Mouse (Mus musculus): ENCODE data around the gene B4galt2. TPM values are rescaled to one million over a fixed set of nuclear protein-coding genes. Genes with fewer than 3 reads are reported as not detected.

Gene B4galt2
- polyA plus RNA-seq, 1 experiment from 2014 or later: 27.6 TPM

DNA sequence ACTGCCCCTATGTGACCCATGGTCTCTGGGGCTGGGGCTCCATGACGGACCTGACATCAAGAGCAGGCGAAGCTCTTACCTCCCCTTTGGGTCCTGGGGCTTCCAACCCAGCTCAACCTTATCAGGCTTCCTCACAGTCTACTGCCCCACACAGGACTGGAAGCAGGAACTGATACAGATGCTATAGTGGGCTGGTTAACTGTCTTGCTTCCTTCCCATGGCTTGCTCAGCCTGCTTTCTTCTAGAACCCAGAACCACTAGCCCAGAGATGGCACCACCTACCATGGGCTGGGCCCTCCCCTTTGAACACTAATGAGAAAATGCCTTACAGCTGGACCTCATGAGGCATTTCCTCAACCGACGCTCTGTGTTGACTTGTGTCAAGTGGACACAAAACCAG is 34.1 kb upstream of the B4galt2 start:
- Histone ChIP-seq H3K4me2 (no peak overlapping the region), H3K4me3 (no peak overlapping the region), H3K36me3 (0 out of 2 replicates have a peak, but pooled peaks cover 2% of the 10 kb centered on the region), H3K27ac (no peak overlapping the region), H3K27me3 (no peaks in the 10 kb centered on the region), H3K9me3 (no peaks in the 10 kb centered on the region), H3K9ac (no peak overlapping the region), H3K4me1 (peaks cover 25% of the 10 kb centered on the region)
- no peak for ATAC-seq (ENCODE audit: insufficient number of reproducible peaks, low FRiP score, low TSS enrichment, low read depth)
- WGBS: 81% methylated on average over 4 of the region's 4 CpGs

DNA sequence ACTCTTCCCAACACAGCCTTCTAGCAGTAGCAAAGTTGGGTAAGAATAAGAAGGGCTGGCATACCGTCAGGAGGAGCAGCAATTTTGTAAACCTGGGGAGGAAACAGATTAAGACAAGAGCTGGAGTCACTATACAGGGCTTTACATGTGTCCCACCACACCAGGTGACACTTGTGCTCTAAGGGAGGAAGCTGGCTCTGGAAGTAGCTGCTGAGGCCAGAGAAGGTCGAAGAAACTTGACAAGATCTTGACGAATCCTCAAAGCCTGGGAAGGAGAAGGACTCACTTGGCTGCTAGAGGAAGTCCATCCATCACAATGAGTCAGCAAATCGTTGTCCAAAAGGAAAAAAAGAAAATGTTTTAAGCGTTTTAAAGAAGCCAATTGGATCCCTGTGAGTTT is 33.1 kb upstream of the B4galt2 start:
- Histone ChIP-seq H3K4me2 (no peak overlapping the region), H3K4me1 (peaks cover 33% of the 10 kb centered on the region), H3K36me3 (peaks cover 12% of the 10 kb centered on the region), H3K9me3 (no peaks in the 10 kb centered on the region), H3K9ac (no peak overlapping the region), H3K4me3 (no peak overlapping the region), H3K27me3 (no peaks in the 10 kb centered on the region), H3K27ac (no peak overlapping the region)
- ATAC-seq (ENCODE audit: insufficient number of reproducible peaks, low FRiP score, low TSS enrichment, low read depth): no peak
- WGBS: 75% methylated on average over 5 of the region's 5 CpGs

DNA sequence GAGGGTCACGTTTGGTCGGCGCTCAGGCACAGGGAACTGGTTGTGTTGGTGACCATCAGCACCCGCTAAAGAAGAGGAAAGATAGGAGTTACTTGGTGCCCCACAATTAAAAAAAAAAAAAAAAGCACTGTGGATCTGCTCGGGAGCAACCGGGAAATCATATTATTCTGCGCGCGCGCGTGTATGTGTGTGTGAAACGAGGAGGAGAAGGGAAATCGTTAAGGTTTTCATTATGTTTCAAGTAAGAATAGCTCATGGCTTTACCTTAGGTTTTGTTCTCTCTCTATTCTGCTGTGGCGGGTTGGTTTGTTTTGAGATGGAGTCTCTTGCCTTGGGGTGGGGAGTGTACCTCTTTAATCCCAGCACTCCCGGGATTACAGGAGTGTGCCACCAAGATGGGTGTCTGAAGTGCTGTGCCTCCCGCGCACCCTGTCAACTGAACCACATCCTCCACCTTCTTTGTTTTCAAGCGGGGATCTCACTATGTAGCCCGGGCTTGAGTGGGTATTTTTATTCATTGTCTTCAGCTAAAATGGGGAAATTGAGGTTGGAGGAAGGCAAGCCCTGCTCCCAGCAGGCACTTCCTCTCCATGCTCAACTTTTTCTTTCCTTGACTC is 32.3 kb upstream of the B4galt2 start:
- Histone ChIP-seq H3K4me3 (peak overlapping the region; percentile 64), H3K9ac (peak overlapping the region; percentile 79), H3K4me2 (peak overlapping the region; percentile 99), H3K9me3 (no peaks in the 10 kb centered on the region), H3K27ac (peak overlapping the region; percentile 82; the same call in 1 of the 2 replicates), H3K4me1 (peaks cover 33% of the 10 kb centered on the region), H3K36me3 (peaks cover 18% of the 10 kb centered on the region), H3K27me3 (no peaks in the 10 kb centered on the region)
- no peak for ATAC-seq (ENCODE audit: insufficient number of reproducible peaks, low FRiP score, low TSS enrichment, low read depth)
- WGBS: 4% methylated on average over 19 of the region's 19 CpGs

DNA sequence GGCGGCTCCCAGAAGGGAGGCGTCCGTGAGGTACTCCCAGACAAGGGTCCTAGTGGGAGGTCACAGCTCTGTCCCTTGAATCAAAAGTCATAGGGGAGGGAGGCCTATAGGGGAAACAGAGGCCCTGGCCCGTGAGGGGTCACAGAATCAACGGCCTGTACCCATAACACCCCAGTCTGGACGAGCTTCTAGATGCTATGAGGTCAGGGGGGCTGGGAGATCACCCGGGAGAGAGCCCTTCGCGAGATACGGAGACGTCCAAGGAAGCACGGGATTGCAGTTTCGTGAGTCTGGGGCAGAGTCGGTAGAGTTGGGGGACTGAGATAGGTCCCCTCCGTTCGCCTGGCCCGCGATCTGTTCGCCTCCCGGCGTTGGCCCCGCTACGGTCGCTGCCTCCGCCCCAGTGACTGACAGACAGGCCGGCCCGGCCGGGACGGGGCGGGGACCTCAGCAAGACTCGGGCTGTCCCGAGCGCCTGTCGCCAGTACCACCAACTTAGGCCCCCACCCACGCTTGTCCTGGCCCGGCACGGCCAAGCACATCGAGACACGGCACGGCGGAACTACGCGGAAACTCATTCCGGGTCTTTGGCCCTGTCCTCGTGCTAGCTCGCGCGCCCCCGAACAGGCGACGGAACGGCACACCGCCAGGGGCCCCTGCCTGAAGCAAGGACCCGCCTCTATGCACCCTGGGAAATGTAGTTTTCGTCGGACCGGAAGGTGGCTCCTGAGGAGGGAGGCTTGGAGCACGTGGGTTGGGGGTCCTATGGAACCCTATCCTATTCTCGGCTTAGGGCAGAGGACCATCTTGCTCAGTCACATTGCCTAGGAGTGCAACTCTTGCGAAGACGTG is 31.5 kb upstream of the B4galt2 start, which contains the start of gene Ipo13:
TSS of gene Ipo13 (minus strand) at position 409 of the 852 bp plus-strand sequence.
- Histone ChIP-seq H3K9ac (peak within 1 kb of the TSS; percentile 79), H3K27me3 (no peaks in the 10 kb centered on the region), H3K27ac (peak within 1 kb of the TSS; percentile 82), H3K4me1 (peaks cover 33% of the 10 kb centered on the region), H3K9me3 (no peaks in the 10 kb centered on the region), H3K4me3 (peak within 1 kb of the TSS; percentile 64), H3K36me3 (peaks cover 18% of the 10 kb centered on the region), H3K4me2 (peak within 1 kb of the TSS; percentile 99)
- WGBS: under 1% methylated on average over 61 of the region's 61 CpGs
- peak; percentile 93 for ATAC-seq (ENCODE audit: insufficient number of reproducible peaks, low FRiP score, low TSS enrichment, low read depth)

DNA sequence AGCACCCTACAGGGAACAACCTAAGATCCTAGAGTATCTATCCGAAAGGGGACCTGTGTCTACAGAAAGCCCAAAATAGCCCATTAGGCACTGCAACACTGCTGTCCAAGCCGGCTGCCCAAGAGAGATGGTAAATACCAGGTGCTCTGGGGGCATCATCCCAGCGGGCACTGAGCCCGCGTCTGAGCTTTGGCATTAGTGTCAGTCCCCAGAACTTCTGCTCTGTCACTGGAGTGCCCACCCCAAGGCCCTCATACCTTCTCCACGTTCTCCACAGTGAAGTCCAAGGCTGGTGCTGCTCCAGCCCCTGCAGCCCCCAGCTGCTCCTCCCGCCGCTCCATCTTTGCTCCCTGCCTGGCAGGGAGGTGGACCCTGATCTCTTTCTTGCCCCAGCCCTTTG is 30.7 kb upstream of the B4galt2 start:
- Histone ChIP-seq H3K4me3 (peak overlapping the region; percentile 64), H3K36me3 (peaks cover 18% of the 10 kb centered on the region), H3K4me2 (peak overlapping the region; percentile 99), H3K9me3 (no peaks in the 10 kb centered on the region), H3K27ac (peak overlapping the region; percentile 48; the same call in 1 of the 2 replicates), H3K27me3 (no peaks in the 10 kb centered on the region), H3K9ac (peak overlapping the region; percentile 79), H3K4me1 (peaks cover 36% of the 10 kb centered on the region)
- no peak; the same call in 1 of the 2 replicates for ATAC-seq (ENCODE audit: insufficient number of reproducible peaks, low FRiP score, low TSS enrichment, low read depth)
- WGBS: 19% methylated on average over 8 of the region's 8 CpGs

DNA sequence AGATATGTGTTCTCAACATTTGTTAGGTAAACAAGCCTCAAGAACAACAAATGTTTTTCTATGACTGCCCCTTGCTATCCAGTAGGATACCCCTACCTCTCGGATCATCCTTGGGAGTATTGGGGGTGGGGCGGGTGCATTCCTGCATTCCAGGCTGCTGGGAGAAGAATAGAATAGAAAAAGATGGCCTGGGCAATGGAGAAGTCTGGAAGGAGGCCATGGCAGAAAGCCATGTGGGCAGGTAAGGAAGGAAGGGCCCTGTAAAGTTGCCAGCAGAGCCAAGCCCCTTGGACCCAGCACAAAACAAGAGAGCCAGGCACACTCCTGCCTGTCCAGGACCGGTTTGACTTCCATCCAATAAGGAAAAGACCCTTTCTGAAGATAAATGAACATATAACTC is 30.1 kb upstream of the B4galt2 start:
- H3K4me1 ChIP-seq: peaks cover 38% of the 10 kb centered on the region
- no peak overlapping the region for H3K27ac ChIP-seq
- H3K4me3 ChIP-seq: peak overlapping the region; percentile 64
- H3K9ac ChIP-seq: 0 out of 2 replicates have a peak overlapping the region, but pooled peaks have one; percentile 79
- H3K27me3 ChIP-seq: no peaks in the 10 kb centered on the region
- no peak for ATAC-seq (ENCODE audit: insufficient number of reproducible peaks, low FRiP score, low TSS enrichment, low read depth)
- H3K4me2 ChIP-seq: peak overlapping the region; percentile 99
- H3K36me3 ChIP-seq: peaks cover 18% of the 10 kb centered on the region
- no peaks in the 10 kb centered on the region for H3K9me3 ChIP-seq
- WGBS: 61% methylated on average over 3 of the region's 3 CpGs

DNA sequence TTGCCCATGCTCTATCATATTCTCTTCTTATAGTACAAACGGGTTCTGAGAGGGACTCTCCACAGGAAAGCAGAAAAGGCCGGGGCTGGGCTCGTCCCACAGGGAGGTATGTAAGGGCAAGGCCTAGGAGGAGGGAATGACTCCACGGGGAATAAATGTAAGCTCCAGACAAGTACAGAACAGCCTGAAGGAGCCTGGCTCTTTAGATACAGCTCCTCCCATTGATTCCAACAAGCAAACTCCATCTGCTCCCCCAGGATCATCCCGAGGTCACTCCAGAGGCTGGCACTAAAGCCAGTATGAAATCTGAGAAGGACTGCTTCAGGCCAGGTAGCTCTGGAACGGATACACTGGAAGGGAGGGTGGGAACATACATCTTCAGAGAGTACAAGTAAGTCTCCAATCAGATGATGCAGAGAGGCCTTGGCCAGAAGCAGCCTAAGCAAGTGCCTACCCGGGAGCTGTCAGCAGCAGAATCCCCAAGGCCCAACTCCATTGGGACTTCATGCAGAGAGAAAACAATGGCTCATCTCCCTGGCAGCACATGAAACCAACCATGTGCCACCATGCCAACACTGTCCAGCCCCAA is 29.5 kb upstream of the B4galt2 start:
- WGBS: 50% methylated on average over 7 of the region's 7 CpGs
- H3K27ac ChIP-seq: no peak overlapping the region
- peak overlapping the region; percentile 64 for H3K4me3 ChIP-seq
- ATAC-seq (ENCODE audit: insufficient number of reproducible peaks, low FRiP score, low TSS enrichment, low read depth): no peak
- peaks cover 38% of the 10 kb centered on the region for H3K4me1 ChIP-seq
- H3K4me2 ChIP-seq: peak overlapping the region; percentile 99; the same call in 1 of the 2 replicates
- no peaks in the 10 kb centered on the region for H3K27me3 ChIP-seq
- no peak overlapping the region for H3K9ac ChIP-seq
- peaks cover 18% of the 10 kb centered on the region for H3K36me3 ChIP-seq
- no peaks in the 10 kb centered on the region for H3K9me3 ChIP-seq

DNA sequence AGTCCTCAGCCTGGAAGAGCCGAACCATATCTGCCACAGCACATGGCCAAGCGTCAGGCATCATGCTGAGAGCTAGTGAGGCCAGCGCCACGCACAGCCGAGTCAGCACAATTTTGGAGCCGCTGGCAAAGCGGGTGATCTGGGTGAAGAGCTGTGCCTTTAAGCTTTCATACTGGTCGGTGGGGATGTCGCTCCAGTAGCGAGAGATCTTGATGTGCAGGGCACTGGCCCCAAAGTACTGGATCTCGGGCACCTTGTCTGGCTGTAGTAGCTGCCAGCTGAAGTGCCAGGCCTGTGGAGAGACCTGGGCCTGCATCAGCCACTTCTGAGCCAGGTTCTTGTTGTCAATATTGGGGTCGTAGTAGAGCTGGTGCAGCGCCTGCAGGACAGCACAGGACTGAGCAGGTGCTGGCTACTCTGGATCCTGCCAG is 28.9 kb upstream of the B4galt2 start:
- Histone ChIP-seq H3K27ac (no peak overlapping the region), H3K27me3 (no peaks in the 10 kb centered on the region), H3K36me3 (peaks cover 22% of the 10 kb centered on the region), H3K4me1 (peaks cover 38% of the 10 kb centered on the region), H3K9ac (no peak overlapping the region), H3K9me3 (no peaks in the 10 kb centered on the region), H3K4me3 (no peak overlapping the region), H3K4me2 (no peak overlapping the region)
- 87% methylated on average over 13 of the region's 13 CpGs for WGBS
- no peak for ATAC-seq (ENCODE audit: insufficient number of reproducible peaks, low FRiP score, low TSS enrichment, low read depth)

DNA sequence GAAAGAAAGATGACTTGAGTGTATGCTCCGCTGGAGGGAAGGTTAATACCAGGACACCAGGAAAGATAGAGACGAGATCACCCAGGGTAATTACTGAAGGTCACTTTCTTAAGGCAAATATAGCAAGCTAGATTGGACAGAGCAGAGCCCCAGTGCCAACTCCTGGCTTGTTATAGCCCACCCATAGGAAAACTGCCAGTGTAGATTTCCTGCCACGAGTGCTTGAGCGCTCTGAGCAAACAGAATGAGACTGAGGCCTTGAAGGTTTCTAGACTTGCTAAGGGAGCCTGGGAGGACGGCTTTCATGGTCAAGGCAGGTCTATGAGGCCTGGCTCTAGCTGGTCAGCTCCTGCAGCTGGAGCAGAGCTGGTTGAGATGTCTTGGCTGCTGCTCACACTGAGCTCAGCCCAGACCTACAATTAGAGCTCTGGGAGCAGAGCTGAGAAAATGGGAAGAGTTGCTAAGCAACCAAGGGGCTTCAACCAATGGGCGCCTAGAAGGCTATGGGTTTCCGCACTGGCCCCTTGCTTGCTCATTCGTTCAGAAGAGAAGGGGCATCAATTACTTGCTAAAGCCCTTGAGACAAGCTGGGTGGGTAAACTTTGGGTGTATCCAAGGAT is 25.7 kb upstream of the B4galt2 start:
- WGBS: 79% methylated on average over 8 of the region's 8 CpGs

DNA sequence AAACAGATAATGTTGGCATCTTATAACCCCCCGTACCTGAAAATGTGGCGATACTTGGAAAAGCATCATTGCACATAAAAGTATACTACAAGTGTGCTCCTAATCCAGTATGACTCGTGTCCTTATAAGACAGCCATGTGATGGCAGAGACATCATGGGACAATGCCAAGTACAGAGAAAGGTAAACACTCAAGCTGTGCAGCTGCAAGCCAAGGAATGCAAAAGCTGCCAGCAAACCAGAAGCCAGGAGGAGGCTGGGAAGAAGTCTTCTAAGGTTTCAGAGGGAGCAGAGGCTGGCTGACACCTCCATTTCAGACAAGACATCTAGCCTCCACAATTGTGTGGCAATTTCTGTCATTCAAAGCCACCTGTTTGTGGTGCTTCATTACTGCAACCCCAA is 22.9 kb upstream of the B4galt2 start:
- H3K4me1 ChIP-seq: peaks cover 5% of the 10 kb centered on the region; the same call in 1 of the 2 replicates
- no peaks in the 10 kb centered on the region for H3K27me3 ChIP-seq
- H3K4me3 ChIP-seq: no peak overlapping the region
- H3K27ac ChIP-seq: no peak overlapping the region
- peaks cover 60% of the 10 kb centered on the region for H3K36me3 ChIP-seq
- 88% methylated on average over 3 of the region's 3 CpGs for WGBS
- no peak overlapping the region for H3K4me2 ChIP-seq
- H3K9me3 ChIP-seq: no peaks in the 10 kb centered on the region
- ATAC-seq (ENCODE audit: insufficient number of reproducible peaks, low FRiP score, low TSS enrichment, low read depth): no peak
- H3K9ac ChIP-seq: no peak overlapping the region

More for the DNA sequence above, 25.7 kb upstream of the B4galt2 start:
- Histone ChIP-seq H3K4me3 (no peak overlapping the region), H3K27ac (no peak overlapping the region), H3K36me3 (peaks cover 46% of the 10 kb centered on the region), H3K4me1 (peaks cover 29% of the 10 kb centered on the region), H3K9ac (no peak overlapping the region), H3K27me3 (no peaks in the 10 kb centered on the region), H3K4me2 (no peak overlapping the region), H3K9me3 (no peaks in the 10 kb centered on the region)
- no peak for ATAC-seq (ENCODE audit: insufficient number of reproducible peaks, low FRiP score, low TSS enrichment, low read depth)

DNA sequence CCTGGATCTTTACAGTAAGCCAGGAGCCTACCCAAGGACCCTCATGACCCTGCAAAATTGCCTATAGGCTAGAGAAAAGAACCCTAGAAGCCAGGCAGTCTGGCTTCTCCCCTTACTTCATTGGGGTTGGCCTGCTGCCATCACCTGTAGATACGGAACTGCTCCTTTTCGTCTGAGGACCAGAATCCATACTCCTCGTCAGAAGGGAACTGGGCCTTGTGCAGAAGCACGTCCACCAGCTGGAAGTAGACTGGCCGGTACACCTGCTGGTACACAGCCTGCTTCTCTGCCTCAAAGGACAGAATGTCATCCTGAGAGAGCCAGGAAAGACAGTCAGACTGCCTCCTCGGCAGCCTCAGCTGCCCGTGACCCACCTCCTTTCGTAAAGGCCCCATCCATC is 21.5 kb upstream of the B4galt2 start:
- Histone ChIP-seq H3K4me1 (peaks cover 5% of the 10 kb centered on the region; the same call in 1 of the 2 replicates), H3K4me3 (no peak overlapping the region), H3K36me3 (peaks cover 70% of the 10 kb centered on the region), H3K9ac (no peak overlapping the region), H3K9me3 (no peaks in the 10 kb centered on the region), H3K27me3 (no peaks in the 10 kb centered on the region), H3K4me2 (no peak overlapping the region), H3K27ac (no peak overlapping the region)
- 86% methylated on average over 8 of the region's 8 CpGs for WGBS
- no peak for ATAC-seq (ENCODE audit: insufficient number of reproducible peaks, low FRiP score, low TSS enrichment, low read depth)
